Mouse (Mus musculus) stomach, embryonic 16.5 days (tissue): ENCODE data around the gene Olfr434. TPM values are rescaled to one million over a fixed set of nuclear protein-coding genes. Genes with fewer than 3 reads are reported as not detected.

ENCODE experiments used
- polyA plus RNA-seq: library from polyadenylated mRNA; unstranded; fragments of >200 nt; fragmentation: Nextera tagmentation; extraction: Ambion mirVana; gene quantifications from 2 replicates; pipeline ENCODE4 v1.2.1, GENCODE M21; 2015

The Olfr434 gene
- polyA plus RNA-seq, 1 experiment from 2014 or later, result not detected

Other genes starting within 250 kb of the Olfr434 start
- gene Olfr441, start 106.7 kb upstream of the Olfr434 start, polyA plus RNA-seq, result not detected in 2 replicates
- gene Olfr237-ps1, start 66.5 kb upstream of the Olfr434 start, polyA plus RNA-seq, result not detected in 2 replicates
- gene Olfr437, start 49.7 kb upstream of the Olfr434 start, polyA plus RNA-seq, result not detected in 2 replicates
- gene Olfr13, start 40.9 kb upstream of the Olfr434 start, polyA plus RNA-seq, result not detected in 2 replicates
- not detected in 2 replicates for gene Olfr435, start 15.9 kb upstream of the Olfr434 start, polyA plus RNA-seq
- not detected in 2 replicates for gene Olfr47, start 18.5 kb downstream of the Olfr434 start, polyA plus RNA-seq
- 21.0 and 23.5 TPM in 2 replicates for gene Arhgef5, start 52.6 kb downstream of the Olfr434 start, polyA plus RNA-seq
- gene Nobox, start 96.5 kb downstream of the Olfr434 start, polyA plus RNA-seq, result not detected in 2 replicates